Mouse (Mus musculus) c-Kit-positive CD71-positive TER-119-negative erythroid progenitor cells, embryonic 14.5 days (primary cell): ENCODE data around the gene Yod1.

Source experiments
- DNase-seq: peaks from one replicate; pipeline ENCODE4 v3.0.0-alpha.2; 2013; ENCODE audit warnings: low read depth

The Yod1 gene

DNA sequence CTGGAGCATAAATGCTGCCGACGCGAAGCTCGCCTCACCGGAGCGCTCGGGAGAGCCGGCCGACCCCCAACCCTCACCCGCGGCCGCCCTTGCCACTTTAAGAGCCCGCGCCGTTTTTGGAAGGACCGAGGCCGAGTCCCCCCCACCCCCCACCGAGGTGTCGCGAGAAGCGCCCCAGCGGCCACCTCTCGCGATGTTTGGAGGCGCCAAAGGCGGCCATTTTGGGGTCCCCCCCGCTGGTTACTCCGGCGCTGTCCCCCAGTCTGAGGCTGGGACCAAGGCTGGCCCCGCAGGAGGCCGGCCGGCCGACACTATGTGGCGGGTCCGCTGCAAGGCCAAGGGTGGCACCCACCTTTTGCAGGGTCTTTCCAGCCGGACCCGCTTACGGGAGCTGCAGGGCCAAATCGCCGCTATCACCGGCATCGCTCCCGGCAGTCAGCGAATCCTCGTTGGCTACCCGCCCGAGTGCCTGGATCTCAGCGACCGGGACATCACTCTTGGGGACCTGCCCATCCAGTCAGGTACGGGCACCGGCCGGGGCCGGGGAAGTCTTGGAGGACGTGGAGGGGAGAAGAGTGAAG lies at the start of gene Yod1:
TSS of gene Yod1 (plus strand) at position 37 of the 581 bp plus-strand sequence.
- DNase-seq = peak; percentile 87

DNA sequence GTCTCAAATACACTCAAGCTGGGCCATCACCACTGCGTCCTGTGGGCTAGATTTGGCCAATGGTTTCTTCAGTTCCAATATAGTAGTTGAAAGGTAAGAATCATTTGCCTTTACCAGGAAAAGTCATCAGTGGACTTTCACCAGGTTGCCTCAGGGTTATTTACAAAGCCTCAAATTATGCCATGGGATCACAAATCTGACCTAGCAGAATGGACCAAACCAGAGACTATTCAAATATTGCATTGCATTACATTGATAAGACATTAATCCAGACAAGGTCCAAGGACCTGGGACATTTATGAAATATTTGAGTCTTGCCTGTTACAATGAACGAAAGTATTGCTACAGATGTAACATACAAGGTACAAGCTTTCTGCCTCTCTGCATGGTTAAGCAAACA lies 38.6 kb upstream of the Yod1 start:
- DNase-seq = no peak

DNA sequence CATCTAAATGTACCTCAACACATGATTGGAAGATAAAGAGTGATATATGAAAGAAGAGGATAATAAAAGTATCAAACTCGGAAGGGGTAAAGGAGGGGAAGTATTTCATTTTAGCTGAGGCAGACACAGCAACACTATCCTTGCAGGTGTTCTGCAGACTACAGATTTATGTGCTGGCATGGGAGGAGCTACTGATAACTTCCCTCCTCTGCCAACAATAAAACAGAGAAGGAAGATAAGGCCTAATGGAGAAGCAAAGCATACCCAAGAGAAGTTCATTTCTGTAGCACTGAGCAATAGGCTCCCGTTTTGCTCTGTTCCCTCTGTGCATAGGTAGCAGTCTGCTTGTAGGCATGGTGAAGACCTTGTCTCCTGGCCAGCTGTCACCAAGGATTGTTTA lies 36.1 kb upstream of the Yod1 start:
- no peak for DNase-seq

DNA sequence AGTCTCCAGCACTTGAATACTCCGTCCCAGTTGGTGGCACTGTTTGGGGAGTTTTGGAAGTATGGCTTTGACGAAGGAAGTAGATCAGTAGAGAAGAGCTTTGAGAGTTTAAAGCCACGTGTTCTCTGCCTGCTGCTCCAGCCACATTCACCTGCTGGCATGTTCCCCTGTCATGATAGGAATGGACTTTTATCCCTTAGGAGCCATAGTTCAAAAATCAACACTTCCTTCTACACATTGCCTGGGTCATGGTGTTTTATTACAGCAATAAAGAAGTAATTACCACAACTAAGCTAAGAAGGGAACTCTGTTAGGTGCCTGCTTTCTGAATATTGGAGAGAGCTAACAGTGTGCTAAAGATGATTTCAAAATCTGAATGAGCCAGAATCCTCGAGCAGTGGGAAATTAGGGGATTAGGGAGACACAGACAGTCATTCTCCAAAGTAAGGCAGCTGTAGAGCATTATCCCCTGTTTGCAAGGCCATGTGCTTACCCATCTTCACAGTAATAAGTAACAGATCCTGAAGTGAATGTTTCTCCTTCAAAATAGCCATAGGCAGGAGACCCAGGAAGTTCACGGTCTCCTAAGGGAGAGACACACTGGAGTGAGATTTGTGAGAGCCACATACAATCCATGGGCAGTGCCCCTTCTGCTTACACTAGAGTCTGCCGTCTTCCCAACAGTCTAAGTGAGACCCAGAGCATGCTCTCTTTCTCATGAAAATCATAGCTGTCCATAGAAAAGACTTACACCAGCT lies 35.3 kb upstream of the Yod1 start:
- DNase-seq = no peak

DNA sequence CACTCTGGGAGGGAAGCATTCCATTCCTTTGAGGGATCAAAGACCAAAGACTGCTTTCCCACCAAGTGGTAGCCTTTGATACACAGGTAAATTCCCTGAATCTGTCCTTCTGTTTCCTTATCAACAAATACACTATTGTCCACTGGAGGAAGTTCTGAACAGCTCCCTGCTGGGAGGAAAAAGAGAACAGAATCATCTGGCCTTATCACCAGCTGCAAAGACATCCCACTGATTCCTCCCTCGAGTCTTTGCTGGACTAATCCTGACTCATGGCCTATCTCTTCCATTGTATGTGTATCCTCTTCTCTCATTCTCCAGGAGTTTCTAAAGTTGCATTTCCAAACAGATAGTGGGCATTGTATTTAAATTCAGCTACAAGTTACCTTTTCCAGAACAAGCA lies 33.2 kb upstream of the Yod1 start:
- no peak for DNase-seq

DNA sequence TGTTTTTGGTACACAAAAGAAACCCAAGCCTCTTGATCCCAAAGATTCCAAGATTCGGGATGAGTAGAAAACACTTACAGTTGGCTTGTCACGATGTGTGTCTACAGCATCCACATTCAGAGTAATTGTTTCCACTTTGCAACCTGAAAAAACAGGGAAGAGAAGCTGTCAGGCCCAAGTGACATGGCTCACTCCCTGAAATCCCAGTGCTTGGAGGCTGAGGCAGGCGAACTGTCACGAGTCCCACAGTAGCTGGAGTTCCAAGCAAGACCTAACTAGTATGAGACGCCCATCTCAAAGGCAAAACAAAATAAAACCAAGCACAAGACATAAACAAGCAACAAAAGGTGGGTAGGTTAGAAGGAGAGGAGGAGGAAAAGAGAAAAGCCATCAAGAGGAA lies 18.5 kb upstream of the Yod1 start:
- no peak for DNase-seq

DNA sequence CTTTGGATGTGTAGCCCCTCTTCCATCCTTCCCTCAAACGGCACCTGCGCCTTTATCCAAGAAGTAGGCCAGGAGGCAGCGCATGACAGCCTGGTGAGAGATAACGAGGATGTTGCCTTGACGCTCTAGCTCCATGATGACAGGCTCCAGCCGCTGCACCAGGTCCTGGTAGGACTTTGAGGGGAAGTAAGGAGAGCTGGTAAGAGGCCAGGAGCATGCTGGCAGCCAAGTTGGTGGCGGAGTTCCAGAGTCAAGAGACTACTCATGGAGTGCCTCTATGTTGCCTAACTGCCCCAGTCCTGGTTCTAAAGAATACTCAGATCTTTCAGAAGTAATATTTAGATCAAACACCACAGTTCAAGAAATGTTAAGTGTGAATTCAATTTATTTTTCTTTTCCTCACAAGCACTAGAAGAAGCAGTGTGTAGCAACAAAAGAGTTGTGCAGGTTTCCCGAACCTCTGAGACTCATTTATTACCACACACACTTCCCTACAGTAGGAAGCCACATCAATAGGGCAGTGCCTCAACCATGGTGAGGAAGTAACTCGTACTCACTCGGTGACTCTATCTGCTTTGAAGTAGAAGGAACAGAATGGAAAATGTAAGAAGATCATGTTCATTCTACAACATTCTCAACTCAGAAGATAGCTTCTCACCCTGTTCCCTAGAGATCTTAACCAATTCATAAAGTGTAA lies 17.0 kb upstream of the Yod1 start:
- no peak for DNase-seq

DNA sequence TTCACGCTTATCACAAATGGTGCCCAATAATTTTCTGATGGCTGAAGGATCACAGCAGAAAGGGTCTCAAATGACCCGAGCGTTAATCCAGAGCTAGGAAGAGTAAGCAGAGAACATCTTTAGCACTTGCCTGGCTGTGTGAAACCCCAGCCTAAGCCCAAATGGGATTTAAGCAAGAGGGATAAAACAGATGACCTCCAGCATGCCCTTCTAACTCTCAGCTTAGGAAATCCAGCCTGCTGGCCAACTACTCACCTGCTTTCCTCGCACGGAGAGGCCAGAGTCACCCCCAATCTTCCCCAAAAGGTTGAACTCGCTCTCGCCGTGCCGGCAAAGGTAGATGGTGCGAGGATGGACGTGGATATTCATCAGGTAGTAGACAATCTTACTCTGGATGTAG lies 15.2 kb upstream of the Yod1 start:
- DNase-seq = no peak

DNA sequence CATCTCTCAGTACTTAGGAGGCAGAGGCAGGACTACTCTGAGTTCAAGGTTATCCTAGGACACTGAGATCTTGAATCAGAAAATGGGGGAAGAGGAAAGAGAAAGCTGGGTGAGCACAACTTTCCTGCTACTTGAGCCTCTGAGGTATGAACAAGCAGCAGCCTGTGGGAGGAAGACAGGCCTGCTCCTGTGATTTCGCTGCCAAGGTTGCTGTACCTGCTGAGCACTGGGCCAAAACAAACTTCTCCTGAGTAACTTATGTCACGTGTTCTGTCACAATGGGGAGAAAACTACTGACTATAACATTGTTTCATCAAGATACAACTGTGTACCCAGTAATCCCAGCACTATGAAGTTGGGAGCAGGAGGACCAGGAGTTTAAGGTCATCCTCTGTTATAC lies 13.5 kb upstream of the Yod1 start:
- no peak for DNase-seq

DNA sequence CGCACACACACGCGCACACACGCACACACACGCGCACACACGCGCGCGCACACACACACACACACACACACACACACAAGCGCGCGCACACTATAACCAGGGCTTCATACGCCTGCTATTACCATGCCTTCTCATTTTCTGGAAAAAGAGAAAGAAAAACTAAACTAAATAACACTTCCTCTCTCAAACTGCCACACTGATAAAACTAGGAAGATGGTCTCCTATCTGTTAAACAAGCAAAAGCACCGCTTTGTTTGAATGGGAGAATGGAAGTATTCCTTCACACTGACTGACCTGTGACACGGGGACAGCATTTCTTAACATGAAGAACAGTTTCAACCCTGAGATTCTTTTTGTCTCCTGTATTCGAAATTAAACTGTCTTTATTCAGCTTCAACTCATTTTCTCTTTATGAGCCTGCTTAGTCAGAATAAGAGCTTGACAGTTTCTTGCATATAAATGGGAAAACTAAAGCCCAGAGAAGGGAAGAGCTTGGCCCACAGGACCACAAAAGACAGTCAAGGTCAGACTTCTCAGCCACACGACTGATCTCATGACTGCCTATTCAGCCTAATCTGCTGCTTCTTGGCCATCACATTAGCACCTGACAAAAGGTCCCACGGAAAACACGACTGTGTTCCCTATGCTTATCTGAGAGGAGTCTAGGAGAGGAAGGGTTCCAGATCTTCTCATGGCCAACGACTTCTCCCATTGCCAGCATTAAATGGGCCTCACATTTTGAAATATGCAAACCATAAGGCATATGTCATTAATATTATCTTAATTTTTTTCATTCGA lies 6.6 kb upstream of the Yod1 start:
- no peak for DNase-seq

DNA sequence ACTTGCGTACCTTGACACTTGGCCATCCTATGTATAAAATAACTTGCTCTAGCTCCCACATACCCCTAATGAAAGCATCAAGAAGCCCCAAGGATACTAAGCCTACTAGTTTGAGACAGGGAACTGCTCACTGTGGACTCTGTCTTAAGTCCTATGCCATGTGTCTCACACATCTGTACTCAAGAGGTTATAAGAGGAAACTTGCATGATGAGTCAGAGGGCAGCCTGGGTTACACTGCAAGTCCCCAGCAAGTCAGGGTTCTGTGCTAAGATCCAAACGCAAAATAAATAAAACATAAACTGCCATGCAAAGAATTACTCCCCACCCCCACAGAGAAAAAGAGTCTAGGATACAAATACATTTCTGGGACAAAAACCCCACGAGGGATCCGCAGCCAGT lies 3.1 kb upstream of the Yod1 start:
- DNase-seq = no peak

DNA sequence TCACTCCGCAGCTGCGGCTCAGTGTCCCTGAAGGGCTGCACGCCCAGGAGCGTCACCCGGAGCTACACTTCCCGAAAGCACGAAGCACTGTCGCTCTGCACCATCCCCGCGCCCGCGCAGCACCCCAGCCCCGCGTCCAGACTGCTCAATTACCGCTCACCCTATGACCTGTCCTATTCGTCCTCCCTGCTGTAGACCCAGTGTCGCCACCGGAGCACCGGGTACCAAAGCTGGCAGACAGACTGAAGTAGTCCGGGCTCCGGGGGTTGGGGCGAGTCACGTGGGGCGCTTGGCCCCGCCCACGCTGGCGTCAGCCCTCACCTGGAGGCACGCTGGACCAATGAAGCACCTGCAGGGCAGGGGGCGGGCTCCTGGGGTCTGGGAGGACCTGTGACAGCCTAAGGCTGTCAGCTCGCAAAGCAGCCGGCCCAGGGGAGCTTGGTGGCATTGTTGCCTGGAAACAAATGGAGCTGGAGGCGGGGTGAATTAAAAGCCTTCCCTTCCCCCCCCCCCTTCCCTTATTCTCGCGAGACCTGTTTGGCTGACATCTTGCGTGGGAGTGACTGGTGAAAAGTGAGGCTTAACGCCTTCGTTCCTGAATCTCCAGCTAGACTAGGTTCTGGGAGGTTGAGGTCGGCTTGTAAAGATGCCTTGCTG lies 1.4 kb upstream of the Yod1 start, which contains the start of gene Gm29427:
TSS of gene Gm29427 (minus strand) at position 239 of the 657 bp plus-strand sequence.
- peak; percentile 85 for DNase-seq

DNA sequence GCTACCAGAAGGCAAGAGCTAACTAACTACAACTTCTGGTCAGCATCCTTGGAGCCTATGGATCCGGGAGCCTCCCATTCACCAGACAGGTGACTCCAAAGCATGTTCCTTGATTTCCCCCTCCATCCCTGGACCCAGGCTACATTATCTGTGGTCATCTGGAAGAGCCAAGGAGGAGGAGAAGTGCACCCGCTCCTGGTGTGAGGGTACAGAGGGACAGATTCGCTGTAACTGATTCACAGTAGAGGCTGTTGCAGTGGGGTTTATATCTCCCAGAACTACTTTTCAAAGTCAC lies 962 bp upstream of the Yod1 start:
- no peak for DNase-seq

DNA sequence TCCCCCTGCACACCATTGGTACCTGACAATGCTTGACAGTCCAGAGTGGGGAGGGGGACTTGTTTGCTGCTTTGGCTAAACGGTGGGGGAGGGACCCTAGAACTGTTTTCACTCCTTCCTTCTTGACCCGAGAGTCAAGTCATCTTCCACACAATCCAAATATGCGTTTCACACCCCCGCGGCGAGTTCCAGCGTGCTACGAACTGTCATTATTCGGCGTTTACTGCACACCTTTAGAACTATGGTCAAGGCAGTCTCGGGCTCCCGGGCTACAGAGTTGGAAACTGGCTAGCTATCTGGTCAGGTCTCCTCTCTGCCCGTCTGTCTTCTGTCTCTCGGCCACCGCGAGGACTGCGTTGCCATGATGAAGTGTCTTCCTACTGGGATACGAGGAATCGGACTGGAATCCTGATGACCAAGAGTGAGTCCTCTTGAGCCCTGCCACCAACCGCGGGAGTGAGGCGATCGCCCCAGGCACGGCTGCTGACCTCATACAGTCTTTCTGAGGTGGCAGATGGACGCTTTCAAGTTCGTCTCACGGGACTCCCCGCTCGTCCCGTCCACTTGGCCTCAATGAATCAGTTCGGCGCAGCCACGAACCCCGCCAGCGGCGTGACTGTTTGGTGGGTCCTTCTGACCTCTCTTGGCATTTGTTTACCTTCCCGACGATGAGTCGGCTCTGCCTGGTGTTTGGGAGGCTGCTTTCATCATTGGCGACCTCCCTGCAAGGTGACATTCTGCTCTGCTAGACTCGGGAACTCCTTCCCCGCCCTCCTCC lies 425 bp upstream of the Yod1 start:
- DNase-seq = no peak

DNA sequence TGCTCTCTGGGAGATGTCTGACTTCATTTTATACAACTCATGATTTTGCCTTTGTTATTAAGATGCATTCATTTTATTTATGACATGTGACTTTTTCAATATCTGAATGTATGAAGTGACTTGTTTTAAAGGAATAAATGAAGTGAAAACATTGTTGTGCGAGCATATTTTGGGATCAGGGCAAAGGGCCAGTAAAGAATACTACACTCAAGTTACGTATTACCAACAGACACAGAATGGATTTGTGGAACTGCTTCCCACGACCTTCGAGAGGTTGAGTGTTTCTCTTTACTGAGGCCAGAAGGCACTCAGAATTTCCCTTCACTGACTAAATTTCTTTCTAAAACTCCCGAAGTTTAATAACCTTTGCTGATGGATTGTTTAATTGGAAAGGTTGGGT lies 7.1 kb downstream of the Yod1 start:
- no peak for DNase-seq

DNA sequence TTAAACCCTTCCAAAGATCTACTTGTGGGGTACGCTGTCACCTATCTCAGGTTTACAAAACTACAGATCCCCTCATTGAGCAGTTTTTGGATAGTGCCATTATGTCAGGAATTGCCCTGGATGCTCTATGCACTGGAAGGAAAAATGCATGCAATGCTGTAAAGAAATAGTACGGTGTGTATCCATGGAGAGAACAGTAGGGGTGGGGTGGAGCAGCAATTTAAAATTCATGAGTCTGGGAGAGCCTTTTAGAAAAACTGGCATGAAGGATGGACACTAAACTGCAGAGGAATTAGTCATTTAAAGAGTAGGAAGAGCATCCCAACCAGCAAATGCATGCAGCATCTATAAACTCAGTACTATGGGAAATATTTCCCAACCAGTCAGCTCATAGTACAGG lies 9.3 kb downstream of the Yod1 start:
- DNase-seq = no peak

DNA sequence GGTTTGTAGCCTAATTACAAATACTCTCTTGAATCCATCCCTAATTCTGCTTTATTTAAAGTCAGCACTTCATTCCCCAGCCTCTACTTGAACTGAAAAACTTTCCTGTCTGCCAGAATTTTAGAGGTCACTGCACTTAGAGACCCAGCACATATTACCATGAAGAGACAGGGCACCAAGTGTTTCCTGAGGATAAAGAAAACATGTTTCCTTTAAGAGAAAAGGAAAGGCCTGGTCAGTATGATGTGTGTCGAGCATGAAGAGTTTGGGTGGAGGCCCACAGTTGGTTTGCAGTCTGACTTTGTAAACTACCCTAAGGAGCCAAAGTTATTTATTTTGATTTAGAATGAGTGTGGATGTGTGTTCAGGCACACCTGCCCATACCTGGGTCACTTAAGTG lies 10.9 kb downstream of the Yod1 start:
- DNase-seq = no peak

DNA sequence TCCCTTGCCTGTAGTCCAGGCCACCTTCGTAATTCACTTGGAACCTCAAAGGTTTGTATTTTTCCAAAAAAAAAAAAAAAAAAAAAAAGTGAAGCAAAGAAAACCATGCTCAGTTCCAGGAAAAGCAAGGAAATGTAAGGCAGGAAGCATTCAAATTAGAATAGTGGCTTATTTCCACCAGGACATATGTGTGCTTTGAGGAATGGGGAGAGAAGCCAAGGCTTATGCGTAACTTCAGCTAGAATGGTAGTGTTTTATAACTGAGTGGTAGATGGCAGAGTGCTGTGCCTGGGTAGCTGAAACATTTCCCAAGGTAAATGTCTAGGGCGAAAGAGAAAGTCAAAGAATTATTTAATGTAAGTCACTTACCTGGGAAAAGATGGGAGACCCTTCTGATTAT lies 11.6 kb downstream of the Yod1 start:
- DNase-seq = no peak

DNA sequence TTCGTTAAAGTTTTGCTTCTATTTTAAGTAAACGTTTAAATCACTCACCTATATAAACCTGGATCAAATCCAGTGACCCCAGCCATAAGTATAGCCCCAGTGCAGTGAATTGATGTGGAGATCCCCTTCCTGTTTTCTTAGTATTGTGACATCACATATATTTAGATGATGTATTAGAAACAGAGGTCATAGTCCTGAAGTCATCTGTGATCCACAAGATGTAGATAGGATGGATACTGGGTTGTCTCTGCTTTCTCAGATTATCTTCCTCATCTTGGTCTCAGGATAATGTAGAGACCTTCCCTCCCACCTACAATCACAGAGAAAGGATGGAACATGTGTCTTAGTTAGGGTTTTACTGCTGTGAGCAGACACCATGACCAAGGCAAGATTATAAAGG lies 12.0 kb downstream of the Yod1 start, which contains the start of gene Pfkfb2:
TSS of gene Pfkfb2 (minus strand) at position 101 of the 400 bp plus-strand sequence.
- no peak for DNase-seq

DNA sequence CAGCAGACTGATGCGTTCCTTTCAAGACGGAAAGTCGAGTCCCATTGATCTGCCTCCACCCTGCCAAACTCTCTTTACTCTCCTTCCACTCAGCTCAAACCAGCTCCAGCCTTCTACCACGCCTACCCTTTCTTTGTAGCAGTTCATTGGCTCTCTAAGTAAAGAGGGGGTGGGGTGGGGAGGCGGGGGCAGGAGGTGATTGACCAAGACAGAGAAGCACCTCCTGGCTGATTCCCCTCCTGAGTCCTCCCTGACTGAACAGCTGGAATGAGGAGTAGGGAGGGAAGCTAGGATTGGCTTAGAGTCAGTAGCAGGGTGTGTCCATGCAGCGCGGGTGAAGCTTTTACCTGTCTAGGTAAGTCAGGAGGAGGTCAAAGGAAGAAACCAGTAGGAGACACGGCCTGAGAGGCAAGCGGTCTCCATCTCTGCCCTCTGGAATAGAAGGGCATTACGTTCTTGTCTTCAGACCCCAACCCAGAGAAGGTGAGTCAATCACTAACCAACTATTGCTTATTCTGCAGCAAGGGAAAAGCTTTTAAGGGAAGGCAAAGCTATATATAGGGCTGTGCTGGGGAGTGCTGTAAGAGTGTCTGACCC lies 14.7 kb downstream of the Yod1 start, which contains the start of gene AA986860:
TSS of gene AA986860 (plus strand) at position 236 of the 597 bp plus-strand sequence.
- DNase-seq = peak; percentile 82
